ENCODE assay signal across 26 mouse cellular contexts in genomic region chr13:33562928-33563327, GRCm38 (mm10).
"Had no signal": no experiment of that assay in that cellular context is flagged by ENCODE, and none has a peak within 500 bp of the region (broad histone marks: within the 10 kb centered on the region; RNA-seq: fewer than 3 reads in every experiment).

No protein-coding gene starts in this region.

- H3K9ac ChIP-seq: embryonic facial prominence, embryonic 12.5 days; embryonic facial prominence, embryonic 13.5 days; embryonic facial prominence, embryonic 15.5 days; forebrain, embryonic 12.5 days; forebrain, embryonic 13.5 days; forebrain, embryonic 15.5 days; forebrain, postnatal 0 days had no signal

- DNase-seq: cerebellum, adult 9-11 months; cerebellum, postnatal 10 days; cerebellum, postnatal 25 days; cerebellum, postnatal 36 days; embryo, embryonic 11 days; forebrain, postnatal 0 days; gastrocnemius, adult 2 months; gastrocnemius, postnatal 10 days; gastrocnemius, postnatal 14 days; gastrocnemius, postnatal 25 days; gastrocnemius, postnatal 36 days; heart, adult 11 months; heart, adult 18-20 months had no signal

- H3K4me1 ChIP-seq: embryonic facial prominence, embryonic 10.5 days; embryonic facial prominence, embryonic 12.5 days; embryonic facial prominence, embryonic 13.5 days; embryonic facial prominence, embryonic 15.5 days; forebrain, embryonic 10.5 days; forebrain, embryonic 12.5 days; forebrain, embryonic 13.5 days; forebrain, embryonic 15.5 days; heart, embryonic 10.5 days had no signal

- ATAC-seq: forebrain, embryonic 13.5 days; forebrain, embryonic 14.5 days; forebrain, embryonic 15.5 days; forebrain, embryonic 16.5 days; forebrain, postnatal 0 days had no signal

- H3K36me3 ChIP-seq: embryonic facial prominence, embryonic 10.5 days; embryonic facial prominence, embryonic 12.5 days; embryonic facial prominence, embryonic 13.5 days; embryonic facial prominence, embryonic 15.5 days; forebrain, embryonic 10.5 days; forebrain, embryonic 12.5 days; forebrain, embryonic 15.5 days; heart, embryonic 10.5 days had no signal

- H3K4me3 ChIP-seq: embryonic facial prominence, embryonic 10.5 days; embryonic facial prominence, embryonic 12.5 days; embryonic facial prominence, embryonic 13.5 days; embryonic facial prominence, embryonic 15.5 days; erythroblast, embryonic 14.5 days; forebrain, embryonic 10.5 days; forebrain, embryonic 12.5 days; forebrain, embryonic 13.5 days; forebrain, embryonic 15.5 days; gastrocnemius, adult 2 months; heart, embryonic 10.5 days had no signal

- H3K4me2 ChIP-seq: embryonic facial prominence, embryonic 12.5 days; embryonic facial prominence, embryonic 13.5 days; embryonic facial prominence, embryonic 15.5 days; forebrain, embryonic 12.5 days; forebrain, embryonic 13.5 days; forebrain, embryonic 15.5 days; heart, embryonic 11.5 days had no signal

- H3K27me3 ChIP-seq: embryonic facial prominence, embryonic 12.5 days; embryonic facial prominence, embryonic 13.5 days; embryonic facial prominence, embryonic 15.5 days; forebrain, embryonic 12.5 days; forebrain, embryonic 13.5 days; forebrain, embryonic 15.5 days had no signal

- H3K27ac ChIP-seq: embryonic facial prominence, embryonic 10.5 days; embryonic facial prominence, embryonic 12.5 days; embryonic facial prominence, embryonic 13.5 days; embryonic facial prominence, embryonic 15.5 days; forebrain, embryonic 10.5 days; forebrain, embryonic 12.5 days; forebrain, embryonic 13.5 days; forebrain, embryonic 15.5 days; gastrocnemius, adult 2 months; heart, embryonic 10.5 days had no signal
